Mouse (Mus musculus): ENCODE results near the gene Vps29.
"Not testable (repeated sequence)": the region's sequence is repeated elsewhere in the genome, so short reads cannot be mapped to it uniquely, and the experiment has no call there.

The Vps29 gene

DNA sequence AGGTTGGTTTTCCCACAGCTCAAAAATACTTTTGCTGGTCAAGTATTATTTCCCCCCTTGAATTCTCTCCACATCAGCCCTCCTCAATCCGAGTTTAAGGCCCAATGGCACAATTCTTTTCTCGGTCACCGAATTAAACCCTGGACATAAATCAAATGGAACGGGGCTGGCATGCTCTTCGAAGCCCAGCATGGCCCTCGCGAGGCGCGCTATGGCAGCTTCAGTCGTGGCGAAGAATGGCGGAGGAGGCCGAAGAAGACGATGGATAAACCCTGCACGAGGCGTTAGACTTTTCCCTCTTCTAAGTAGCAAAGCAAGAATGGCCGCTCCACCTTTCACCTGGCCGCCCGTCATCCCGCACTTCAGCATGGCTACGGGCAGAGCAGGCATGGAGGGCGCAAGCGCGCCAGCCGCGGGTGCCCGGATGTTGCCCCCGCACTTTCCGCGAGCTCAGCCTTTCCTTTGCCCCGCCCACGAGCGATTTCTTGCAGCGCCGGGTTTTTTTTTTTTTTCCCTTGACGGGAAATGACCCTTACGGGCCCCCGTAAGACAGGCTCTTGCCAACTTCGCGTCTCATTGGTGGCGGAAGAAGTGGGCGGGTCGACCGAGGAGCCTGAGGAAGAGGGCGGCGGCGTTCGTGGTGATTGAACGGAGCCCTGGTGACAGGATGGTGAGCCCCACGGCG, at the start of gene Vps29, which contains the start of gene Rad9b:
Gene Vps29, plus strand, starts transcription at position 563 of the 685 bp plus-strand sequence.
Gene Rad9b, minus strand, starts transcription at position 427 of the 685 bp plus-strand sequence.
- DNase-seq (ENCODE audit: low read depth, low spot score), result peak; percentile 100

DNA sequence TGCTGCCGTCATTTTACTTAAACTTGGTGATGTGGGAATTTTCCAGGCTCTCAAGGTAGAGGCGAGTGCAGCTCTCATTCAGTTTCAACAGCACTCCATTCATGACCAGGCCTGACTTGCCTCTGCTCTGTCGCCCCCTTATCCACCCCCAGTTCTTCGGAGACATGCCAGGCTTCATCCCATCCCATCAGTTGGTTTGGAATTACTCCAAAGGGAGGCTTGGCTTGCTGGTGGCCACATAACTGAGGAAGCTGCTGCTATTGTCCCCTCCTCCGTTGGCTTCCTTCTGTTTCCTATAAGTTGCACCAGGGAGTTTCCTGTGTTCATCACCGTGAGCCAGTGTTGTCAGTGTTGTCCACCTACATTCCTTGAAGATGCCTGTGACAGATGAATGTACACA, 49.6 kb upstream of the Vps29 start:
- DNase-seq (ENCODE audit: low read depth, low spot score), result no peak

DNA sequence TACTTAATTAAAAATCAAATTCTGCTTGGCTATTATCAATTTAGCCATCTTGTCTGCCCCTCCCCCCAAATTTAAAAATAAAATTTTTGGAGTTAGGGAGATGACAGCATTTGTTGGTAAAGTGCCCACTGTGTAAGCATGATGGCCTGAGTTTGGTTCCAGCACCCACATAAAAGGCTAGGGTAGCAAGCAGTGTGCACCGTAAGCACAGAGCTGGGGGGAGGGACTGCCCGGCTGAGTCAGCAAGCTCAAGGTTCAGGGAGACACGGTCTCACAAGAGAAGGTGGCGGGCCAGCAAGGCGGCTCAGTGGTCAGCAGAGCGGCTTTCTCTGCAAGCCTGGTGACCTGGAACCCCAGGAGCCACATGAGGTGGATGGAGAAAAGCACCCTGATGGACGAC, 48.7 kb upstream of the Vps29 start:
- no peak for DNase-seq (ENCODE audit: low read depth, low spot score)

DNA sequence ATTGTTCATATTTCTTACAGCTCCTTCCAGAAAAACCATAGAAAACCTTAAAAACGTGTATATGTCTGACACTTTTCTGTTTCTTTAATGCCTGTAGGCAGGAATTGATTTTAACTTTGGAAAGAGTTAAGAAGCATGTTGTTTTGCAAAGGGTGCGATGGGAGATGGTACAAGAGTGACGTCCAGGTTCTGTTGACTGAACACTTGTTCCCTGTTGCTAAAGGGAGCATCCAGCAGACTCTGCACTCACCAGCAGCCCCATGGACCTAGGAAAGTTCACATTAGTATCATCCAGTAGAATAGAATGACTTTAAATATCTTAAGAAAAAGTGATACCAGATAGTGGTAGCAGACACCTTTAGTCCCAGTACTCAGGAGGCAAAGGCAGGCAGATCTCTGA, 47.6 kb upstream of the Vps29 start:
- DNase-seq (ENCODE audit: low read depth, low spot score), result no peak

DNA sequence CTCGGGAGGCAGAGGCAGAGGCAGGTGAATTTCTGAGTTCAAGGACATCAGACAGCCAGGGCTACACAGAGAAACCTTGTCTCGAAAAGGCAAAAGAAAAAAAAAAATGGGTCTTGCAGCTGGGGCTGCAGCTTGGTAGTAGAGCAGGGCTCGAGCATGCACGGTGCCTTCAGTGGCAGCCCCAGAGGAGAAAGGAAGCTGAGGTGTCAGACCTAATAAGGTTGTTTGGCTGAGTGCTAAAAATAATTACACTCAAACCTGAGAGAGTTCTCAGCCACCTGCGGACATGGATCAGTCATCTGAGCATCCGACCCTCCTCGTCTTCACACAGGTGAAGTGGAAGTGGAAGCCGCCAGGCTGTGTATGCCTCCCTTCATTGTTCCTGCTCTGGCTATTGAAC, 43.5 kb upstream of the Vps29 start:
- no peak for DNase-seq (ENCODE audit: low read depth, low spot score)

DNA sequence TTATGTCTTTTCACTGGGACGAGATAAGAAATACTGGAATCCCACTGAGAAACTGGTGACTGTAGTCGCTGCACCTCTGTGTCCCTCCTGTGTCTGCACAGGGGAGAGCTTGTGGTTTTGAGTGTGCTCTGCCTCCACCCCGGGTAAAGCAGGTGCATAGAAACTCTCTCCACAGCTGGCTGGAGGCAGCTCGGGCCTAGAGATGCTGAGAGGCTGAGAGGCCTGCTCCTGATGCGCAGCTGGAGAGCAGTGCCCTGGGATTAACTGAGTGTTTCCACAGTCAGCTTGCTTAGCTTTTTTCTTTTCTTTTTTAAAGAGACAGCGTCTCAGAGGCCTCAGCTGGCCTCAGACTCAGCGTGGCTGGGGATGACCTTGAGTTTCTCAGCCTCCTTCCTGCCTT, 42.5 kb upstream of the Vps29 start:
- no peak for DNase-seq (ENCODE audit: low read depth, low spot score)

DNA sequence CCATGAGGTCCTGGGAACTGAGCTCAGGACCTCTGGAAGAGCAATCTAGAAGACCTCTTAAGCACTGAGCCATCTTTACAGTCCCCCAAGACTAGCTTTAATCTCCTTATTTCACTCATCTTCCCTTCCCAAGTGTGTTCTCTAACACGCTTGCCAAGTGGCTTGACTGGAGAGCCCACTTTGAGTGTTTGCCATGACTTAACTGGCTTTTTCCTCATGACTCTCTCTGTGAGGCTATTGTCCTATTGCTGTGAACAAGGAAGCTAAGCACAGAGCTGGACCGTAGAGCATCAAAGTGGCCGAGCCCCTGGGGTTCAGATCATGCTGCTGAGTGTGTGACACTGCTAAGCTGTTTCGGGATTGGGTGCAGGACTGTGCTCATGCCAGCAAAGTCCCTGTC, 41.8 kb upstream of the Vps29 start:
- no peak for DNase-seq (ENCODE audit: low read depth, low spot score)

DNA sequence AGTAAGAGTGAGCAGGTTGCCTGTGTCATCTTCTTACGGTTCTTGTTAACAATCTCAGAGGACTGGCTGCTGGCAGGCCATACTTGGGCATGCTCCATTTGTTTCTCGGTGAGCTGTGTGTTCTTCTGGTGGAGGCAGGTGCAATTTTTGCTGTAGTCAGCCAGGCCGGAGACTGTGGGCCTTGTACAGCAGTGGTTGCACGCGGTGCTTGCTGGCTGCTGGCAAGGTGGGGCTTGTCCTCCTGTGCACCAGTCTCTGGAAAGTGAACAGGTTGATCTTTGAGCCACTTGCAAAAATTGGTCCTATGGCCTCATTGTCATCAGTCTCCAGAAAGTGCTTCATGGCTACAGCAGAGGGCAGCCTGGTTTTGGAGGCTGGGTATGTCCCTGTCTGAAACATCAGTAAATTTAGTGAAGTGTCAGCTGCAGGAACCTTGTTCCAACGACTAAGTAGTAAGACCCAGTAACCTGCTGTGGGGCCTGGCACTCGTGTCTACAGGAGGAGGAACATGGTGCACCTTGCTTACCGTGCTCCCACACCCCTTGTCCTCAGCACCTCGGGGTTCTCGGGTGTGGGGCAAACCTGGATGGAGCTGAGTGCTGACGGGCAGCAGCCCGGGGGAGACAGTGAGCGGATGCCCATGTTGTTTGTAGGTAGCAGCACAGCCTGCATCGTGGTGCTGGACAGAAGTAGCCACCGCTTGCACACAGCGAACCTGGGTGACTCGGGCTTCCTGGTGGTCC, 41.1 kb upstream of the Vps29 start:
- DNase-seq (ENCODE audit: low read depth, low spot score), result no peak

DNA sequence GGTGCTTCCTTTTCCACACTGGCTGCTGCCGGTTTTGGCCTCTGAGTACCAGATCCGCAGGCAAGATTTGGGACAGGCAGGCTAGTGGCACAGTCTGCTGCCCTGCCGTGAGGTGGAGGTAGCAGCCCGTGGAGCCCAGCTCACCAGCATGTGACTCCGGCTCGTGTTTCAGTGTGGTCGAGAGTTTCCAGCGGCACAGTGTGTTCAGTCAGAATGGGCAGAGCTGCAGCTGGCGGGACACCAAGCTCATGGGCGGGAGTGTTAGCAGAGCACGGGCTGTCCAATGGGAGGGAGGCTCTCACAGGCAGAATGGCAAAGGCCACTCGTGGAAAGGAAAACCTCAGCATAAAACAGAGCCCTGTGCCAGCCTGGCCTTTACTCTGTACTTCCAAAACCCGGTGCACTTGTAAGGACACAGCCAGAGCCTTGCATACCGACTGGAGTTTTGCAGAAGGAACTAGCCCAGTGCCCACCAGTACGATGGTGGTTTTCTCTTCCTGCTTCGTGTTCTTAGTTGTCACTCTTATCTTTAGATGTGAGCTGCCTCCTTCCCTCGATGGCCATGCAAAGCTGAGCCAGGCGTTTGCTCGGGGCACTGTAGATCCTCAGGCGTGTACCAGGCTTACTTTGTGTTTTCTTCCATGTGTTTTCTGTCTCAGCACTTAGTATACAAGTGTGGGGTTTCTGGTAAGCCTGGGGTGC, 39.1 kb upstream of the Vps29 start:
- DNase-seq (ENCODE audit: low read depth, low spot score), result peak; percentile 50

DNA sequence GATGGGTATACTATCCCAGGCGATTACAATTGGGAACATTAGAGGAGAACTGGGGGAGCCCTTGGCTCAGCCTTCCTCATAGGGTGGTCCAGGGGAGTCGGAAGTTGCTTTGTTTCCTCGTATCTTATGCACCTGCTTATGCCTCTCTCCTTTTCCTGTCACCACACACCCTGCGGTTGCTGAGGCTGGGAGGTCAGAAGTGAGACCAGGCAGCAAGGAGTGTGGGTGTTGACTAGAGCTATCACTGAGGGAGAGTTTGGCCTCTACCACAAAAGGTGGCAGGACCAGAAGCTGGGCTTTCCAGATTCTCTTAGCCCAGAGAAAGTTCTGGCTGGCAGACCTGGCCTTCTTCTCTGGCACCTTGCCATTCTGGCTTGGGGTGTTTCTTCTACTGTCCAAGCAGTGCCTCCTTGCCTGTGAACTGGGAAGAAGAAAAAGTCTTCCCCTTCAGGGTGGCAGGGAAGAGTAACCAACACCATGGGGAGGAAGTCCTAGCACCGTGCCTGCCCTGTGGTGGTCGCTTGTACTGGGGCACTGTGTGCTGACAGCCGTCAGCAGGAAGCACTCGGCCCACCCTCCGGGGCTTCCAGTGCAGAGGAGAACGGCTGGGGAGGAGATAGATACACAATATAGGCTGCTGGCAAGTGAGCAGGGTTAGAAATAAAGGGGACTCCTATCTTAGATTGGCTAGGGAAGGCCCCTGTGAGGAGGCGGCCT, 36.7 kb upstream of the Vps29 start:
- no peak for DNase-seq (ENCODE audit: low read depth, low spot score)

DNA sequence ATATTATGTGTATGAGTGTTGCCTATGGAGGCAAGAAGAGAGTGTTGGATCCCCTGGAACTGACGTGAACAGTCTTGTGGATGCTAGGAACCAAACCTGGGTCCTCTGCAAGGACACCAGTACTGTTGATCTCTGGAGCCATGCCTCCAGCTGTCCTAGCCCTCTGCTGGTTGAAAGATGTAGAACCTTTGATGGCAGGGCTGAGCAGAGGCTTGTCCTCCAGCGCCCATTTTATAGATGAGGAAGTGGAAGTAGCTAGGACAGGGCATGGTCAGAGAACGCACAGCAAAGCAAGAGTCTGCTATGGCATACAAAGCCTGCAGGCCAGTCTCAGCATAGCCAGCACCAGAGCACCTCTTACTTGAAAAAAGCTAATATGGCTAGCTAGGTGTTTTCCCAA, 36.1 kb upstream of the Vps29 start:
- DNase-seq (ENCODE audit: low read depth, low spot score), result no peak

DNA sequence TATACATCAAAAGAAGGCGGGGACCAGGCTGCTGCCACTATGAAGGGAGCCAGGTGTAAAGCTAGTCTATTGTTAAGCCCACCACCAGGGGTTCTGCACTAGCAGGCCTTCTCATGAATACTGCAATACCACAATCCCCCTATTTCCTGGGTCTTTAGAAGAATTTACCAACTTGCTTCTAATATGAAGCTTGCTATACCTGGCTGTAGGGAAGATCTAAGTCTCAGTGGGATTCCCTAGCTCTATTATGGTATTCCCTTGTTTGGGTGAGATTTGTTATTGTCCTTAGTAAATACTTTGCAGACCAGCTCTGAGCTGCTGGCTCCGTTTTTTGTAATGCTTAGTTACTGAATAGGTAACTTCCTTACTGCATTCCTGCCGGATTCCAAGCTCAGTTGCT, 35.2 kb upstream of the Vps29 start:
- not testable (repeated sequence) for DNase-seq (ENCODE audit: low read depth, low spot score)

DNA sequence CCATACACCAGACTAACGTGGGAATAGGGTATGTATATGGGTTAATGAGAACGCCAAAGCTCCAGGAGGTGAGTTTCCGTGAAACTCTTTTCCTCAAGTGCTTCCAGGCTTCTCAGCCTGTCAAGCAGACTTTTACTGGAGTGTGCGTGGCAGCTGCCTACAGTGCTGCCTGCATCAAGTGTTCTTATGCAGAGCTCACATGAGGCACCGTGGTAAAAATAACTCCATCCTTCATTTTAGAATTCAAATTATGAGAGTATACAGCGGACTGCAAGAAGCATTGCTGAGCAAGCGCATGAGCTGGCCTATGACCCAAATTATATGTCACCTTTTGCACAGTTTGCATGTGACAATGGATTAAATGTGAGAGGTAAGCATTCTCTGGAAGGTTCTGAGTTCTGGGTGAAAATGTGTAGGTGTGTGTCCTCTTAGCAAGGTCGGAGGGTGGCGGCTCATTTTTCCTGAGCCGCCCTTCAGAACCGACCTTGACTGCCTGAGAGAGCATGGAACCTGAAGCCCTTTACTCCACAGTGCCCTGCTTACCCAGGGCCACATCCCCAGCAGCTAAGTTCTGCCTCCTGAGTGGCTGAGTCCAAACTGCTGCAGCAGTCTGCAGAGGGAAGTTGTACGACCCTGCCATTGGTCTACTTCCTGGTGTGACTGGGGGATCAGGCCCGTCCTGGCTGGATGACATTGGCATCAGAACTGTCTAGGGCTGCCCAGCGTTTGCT, 34.5 kb upstream of the Vps29 start:
- DNase-seq (ENCODE audit: low read depth, low spot score), result no peak

DNA sequence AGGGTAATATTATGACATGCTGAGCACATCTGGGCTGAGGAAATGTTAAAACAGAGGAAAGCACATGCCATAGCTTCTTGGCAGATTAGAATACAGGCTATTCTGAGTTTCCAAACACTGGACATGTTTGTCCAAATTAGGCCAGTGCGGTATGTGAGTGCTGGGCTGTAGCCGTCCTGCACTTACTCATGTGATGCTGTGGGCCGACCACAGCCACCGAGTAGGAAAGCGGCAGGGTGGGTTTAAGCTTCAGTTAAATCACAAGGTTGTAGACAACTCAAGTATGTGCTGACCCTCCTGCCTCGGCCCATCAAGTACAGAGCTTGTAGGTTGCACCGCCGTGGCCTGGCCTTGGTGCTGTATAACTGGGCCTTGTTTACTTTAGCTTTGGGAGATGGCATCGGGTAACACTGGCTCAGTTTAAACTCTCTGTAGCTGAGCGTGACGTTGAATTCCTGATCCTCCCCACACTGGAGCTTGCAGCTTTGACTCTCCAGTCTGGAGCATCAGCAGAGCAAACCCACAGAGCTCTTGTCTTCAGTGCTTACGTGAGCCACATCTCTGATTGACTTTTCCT, 33.9 kb upstream of the Vps29 start:
- DNase-seq (ENCODE audit: low read depth, low spot score), result no peak

DNA sequence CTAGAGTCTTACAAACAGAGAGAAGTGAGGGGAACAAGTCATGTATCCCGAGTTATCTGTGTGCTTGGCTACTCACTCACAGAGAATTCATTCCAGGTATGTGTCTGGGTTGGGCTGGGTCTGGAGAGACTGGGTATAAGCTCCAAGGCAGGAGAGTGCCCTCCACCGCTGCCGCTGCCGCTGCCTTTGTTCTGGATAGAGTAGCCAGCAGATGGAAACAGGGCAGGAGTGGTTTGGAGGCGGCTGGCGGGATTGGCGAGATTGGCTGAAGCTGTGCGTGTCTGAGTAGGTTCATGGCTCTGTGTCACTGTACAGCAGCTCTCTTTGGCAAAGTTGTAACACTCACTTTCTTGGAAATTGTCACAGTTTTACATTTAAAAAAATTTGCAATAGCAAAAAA, 30.6 kb upstream of the Vps29 start:
- no peak for DNase-seq (ENCODE audit: low read depth, low spot score)

DNA sequence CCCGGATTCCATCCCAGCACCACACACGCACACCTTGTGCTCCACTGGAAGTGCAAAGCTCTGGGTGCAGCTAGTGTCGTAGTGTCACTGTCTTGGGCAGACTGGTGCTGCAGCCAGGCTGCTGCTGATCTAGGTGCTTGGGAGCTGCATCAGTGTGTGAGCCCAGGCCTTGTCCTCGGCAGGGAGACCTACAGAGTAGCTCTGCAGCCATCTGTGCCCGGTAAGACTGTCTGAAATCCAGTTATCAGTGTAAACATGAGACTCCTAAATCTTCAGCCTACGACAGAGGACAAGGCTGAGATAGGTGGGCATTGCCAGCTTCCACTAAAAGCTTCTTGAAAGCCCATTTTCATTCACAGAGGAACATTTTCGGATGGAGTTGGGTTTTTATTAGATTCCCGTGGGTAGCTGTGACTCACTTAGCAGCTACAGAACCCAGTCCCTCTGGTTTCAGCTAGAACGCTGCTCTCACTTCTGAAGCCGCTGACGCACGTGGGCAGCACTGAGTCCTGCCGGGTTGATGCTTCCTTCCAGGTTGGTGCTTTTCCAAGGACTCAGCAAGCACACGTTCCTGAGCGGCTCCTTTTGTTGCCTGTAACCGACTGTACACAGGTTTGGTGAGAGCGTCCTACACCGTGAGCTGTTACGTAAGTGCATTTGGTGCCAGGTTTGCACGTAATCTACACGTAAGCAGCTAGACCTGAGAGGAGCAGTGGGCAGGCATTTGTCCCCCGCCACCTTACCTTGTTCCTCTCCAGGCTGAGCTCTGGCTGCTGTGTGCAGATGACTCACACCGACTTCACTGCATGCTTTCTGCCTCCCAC, 29.3 kb upstream of the Vps29 start:
- no peak for DNase-seq (ENCODE audit: low read depth, low spot score)

DNA sequence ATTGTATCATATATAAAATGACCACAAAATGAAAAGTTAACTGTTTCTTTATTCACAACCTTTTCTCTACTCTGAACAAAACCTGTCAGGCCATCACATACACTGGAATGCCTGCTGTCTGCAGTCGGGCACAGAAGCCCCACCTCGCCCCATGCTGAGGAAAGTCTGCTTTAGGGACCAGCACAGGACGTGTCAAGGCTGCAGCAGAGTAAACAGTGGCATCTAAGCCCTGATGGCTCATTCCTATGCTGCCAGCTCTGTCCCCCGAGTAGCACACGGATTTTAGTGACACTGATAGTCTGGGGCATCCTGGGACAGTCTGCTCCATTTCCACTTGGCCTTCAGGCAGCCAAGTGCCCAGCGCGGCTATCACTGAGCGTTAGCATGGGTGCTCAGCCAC, 28.7 kb upstream of the Vps29 start:
- no peak for DNase-seq (ENCODE audit: low read depth, low spot score)

DNA sequence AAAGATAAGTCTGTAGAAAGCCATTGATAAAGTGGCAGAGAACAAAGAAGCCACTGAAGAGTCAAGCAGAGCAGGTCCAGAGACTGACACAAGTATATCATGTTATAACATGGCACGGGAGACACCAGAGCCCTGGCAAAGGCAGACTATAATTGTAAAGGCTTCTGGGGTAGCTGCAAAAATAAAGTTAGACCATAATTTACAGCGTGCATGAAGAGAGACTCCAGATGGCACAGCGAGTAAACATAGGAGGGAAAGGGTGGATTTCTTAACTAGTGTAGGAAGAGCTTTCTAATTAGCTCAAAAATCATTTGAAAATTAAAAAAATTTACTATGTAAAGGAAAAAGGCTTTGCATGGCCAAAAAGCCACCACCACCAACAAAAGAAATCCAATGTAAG, 26.9 kb upstream of the Vps29 start:
- DNase-seq (ENCODE audit: low read depth, low spot score), result no peak

DNA sequence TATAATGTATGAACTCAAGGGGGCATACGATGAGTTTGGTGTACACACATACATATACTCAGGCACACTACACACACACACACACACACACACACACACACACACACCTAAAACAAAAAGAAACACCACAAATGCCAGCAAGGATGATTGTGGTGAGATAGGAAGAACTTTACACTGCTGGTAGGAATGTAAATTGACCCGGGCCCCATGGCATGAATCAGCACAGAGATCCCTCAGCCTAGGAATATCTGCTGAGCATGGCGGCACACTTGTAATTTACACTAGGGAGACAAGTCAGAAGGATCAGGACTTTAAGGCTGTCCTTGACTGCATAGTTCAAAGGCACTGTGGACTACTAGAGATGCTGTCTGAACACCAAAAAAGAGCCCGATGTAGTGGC, 23.9 kb upstream of the Vps29 start:
- no peak for DNase-seq (ENCODE audit: low read depth, low spot score)

DNA sequence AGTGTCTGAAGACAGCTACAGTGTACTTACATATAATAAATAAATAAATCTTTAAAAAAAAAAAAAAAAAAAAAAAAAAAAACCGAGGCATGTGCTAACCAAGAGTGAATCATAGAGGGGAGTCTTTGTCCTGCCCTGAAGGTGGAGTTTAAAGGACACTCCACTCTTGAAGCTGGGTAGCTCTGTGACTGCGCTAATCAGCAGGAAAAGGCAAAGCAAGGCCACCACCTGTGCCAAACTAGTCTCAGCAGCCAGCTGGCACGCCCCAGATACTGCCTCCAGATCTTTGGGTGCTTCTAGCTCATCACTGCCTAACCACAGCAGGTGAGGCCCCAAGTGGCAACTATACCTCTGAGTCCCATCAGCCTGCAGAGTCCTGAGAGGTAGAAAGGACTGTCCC, 19.5 kb upstream of the Vps29 start:
- DNase-seq (ENCODE audit: low read depth, low spot score), result no peak

Data from retina, adult 2 months (tissue).